Mouse (Mus musculus) testis, adult 2 months (tissue): ENCODE measurements around the gene Pgf.

Experiments used
- CTCF ChIP-seq: fragments of 200-500 bp; IDR thresholded peaks from 2 replicates; pipeline ENCODE4 v1.5.1; 2012; ENCODE audit warnings: low read depth, mild to moderate bottlenecking, inconsistent platforms, low read length, moderate library complexity; ENCODE audit not compliant: control insufficient read depth, insufficient read depth, insufficient replicate concordance
- POLR2A ChIP-seq: fragments of 200-500 bp; IDR thresholded peaks from 2 replicates; pipeline ENCODE4 v1.6.1; 2012; ENCODE audit warnings: low read depth, mild to moderate bottlenecking, inconsistent platforms, low read length, moderate library complexity; ENCODE audit not compliant: control insufficient read depth

DNA sequence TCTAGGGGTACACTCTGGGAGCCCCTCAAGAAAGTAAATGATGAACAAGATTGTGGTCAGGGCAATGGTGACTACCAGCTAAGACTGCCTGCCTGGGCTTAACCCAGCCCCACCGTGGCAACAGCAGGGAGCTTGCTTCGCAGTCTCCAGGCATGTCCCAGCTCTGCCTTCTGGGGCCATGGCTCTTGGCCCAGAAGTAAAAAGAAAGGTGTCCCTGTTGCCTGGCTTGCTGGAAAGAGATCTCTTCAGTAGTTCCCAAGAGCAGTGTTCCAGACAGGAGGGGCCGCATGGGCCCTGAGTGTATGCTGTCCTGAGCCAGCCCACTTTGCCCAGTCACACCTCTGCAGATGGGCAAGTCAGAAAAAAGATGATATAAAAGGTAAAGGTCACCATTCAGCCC is 7.7 kb downstream of the Pgf start:
- TF ChIP-seq CTCF, result no peak
- no peak for TF ChIP-seq POLR2A
